Mouse (Mus musculus) layer of hippocampus, adult 18-20 months (tissue): ENCODE results near the gene Ajm1. TPM values are rescaled to one million over a fixed set of nuclear protein-coding genes. Genes with fewer than 3 reads are reported as not detected.

ENCODE experiments used
- DNase-seq, 2 experiments: peaks; one replicate each; pipeline ENCODE4 v3.0.0; 2022; ENCODE audit warnings: low spot score in 2 of 2
- total RNA-seq, 2 experiments: library from RNA; stranded (reverse); gene quantifications; 2 replicates each; pipeline ENCODE4 v1.2.3; 2021

Gene Ajm1
- total RNA-seq, 2 experiments from 2014 or later, result 98.6 to 102 TPM

- DNase-seq, result no peak
Measured at GRCm38 (mm10) chr2:25584152-25584551, 2.6 kb upstream of the Ajm1 start.

GRCm38 (mm10) chr2:25583571-25583970, 2.0 kb upstream of the Ajm1 start:
- DNase-seq, result no peak

GRCm38 (mm10) chr2:25583120-25583481, 1.5 kb upstream of the Ajm1 start:
- no peak for DNase-seq

- DNase-seq, result peak; percentile 87 to 93
Measured at GRCm38 (mm10) chr2:25582466-25583119, 1.0 kb upstream of the Ajm1 start.

- DNase-seq, result no peak
Measured at GRCm38 (mm10) chr2:25581901-25582301, 344 bp upstream of the Ajm1 start.

GRCm38 (mm10) chr2:25580621-25581101, 896 bp downstream of the Ajm1 start:
- peak in 1 of 2 experiments; percentile 65 for DNase-seq

- peak in 1 of 2 experiments; percentile 79 for DNase-seq
Measured at GRCm38 (mm10) chr2:25579737-25580460, 1.7 kb downstream of the Ajm1 start.

- DNase-seq, result no peak
Measured at GRCm38 (mm10) chr2:25578796-25579736, 2.5 kb downstream of the Ajm1 start.

- DNase-seq, result no peak
Measured at GRCm38 (mm10) chr2:25577951-25578795, 3.4 kb downstream of the Ajm1 start.

- peak in 1 of 2 experiments; percentile 52 for DNase-seq
Measured at GRCm38 (mm10) chr2:25576965-25577891, 4.3 kb downstream of the Ajm1 start.

GRCm38 (mm10) chr2:25576028-25576850, 5.3 kb downstream of the Ajm1 start:
- DNase-seq, result peak in 1 of 2 experiments; percentile 39

- DNase-seq, result peak in 1 of 2 experiments; percentile 40
Measured at GRCm38 (mm10) chr2:25575432-25576027, 6.0 kb downstream of the Ajm1 start.

GRCm38 (mm10) chr2:25574579-25575431, 6.8 kb downstream of the Ajm1 start, which contains the start of the genes Mamdc4 and Phpt1:
Gene Mamdc4, minus strand, starts transcription at chr2:25574845.
Gene Phpt1, minus strand, starts transcription at chr2:25575224.
- DNase-seq, result peak; percentile 97 to 98

- DNase-seq, result no peak
Measured at GRCm38 (mm10) chr2:25574136-25574535, 7.4 kb downstream of the Ajm1 start.

- DNase-seq, result no peak
Measured at GRCm38 (mm10) chr2:25573068-25573467, 8.5 kb downstream of the Ajm1 start.

GRCm38 (mm10) chr2:25571221-25571620, 10.3 kb downstream of the Ajm1 start:
- no peak for DNase-seq

- DNase-seq, result no peak
Measured at GRCm38 (mm10) chr2:25569323-25569722, 12.2 kb downstream of the Ajm1 start.
